Mouse (Mus musculus) ES-E14 (cell line): Measurements from ENCODE around the gene Tmed2.
A peak's percentile ranks its signal among the peaks of the same experiment; 100 is the strongest.

Experiments
- CHD2 ChIP-seq: IDR thresholded peaks from 2 replicates; pipeline ENCODE4 v1.6.1; 2014; ENCODE audit warnings: mild to moderate bottlenecking, low read depth, low read length, inconsistent platforms
- HCFC1 ChIP-seq: IDR thresholded peaks from 2 replicates; pipeline ENCODE4 v1.6.1; 2012; ENCODE audit warnings: low read length, inconsistent platforms, borderline replicate concordance; ENCODE audit not compliant: insufficient read depth
- MAFK ChIP-seq: IDR thresholded peaks from 2 replicates; pipeline ENCODE4 v1.6.1; 2014; ENCODE audit warnings: mild to moderate bottlenecking, low read depth, low read length, inconsistent platforms; ENCODE audit not compliant: insufficient read depth
- ZNF384 ChIP-seq: IDR thresholded peaks from 2 replicates; pipeline ENCODE4 v1.6.1; 2012; ENCODE audit warnings: low read depth, low read length, inconsistent platforms

DNA sequence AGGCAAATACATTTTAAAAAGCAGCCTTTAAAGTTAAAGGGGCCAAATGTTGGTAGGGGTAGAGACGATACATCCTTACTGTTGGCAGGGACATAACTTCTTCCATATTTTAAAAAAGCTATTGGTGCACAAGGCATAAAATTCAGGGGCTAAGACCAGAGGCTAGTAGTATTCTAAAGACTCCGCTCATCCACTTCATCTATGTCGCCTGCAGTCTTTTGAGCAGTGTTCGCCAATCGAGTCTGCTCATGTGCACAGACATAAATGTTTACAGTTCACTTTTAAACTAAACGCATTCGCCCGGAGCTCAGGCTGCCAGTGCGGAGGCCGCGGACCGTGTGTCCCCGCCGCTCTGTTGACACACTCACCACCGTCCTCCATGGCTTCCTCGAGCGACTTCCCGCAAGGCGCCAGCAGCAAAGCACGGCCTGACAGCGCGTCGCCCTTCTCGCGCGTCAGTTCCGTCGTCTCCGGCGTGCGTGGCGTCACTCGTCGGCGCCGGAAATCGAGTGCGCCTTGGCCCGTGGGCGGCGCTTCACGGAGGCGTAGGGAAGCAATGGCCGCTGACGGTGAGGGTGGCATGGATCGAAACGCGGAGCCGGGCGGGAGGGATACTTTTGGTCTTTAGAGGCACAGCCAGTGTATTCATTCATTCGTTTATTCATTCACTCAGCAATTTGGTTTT is 38.3 kb downstream of the Tmed2 start, which contains the start of the genes Eif2b1 and Gtf2h3:
- TF ChIP-seq ZNF384 (no peak), CHD2 (no peak), HCFC1 (peak; percentile 87), MAFK (no peak)
